Mouse (Mus musculus): ENCODE data around the gene Nploc4. TPM values are rescaled to one million over a fixed set of nuclear protein-coding genes. Genes with fewer than 3 reads are reported as not detected.

Nploc4 gene
- total and polyA plus RNA-seq, 2 experiments from 2014 or later, result 28.3 to 65.8 TPM

- no peak overlapping the region for H3K9ac ChIP-seq (replicated peaks; ENCODE audit: low read length)
- ATAC-seq, result no peak
- H3K27me3 ChIP-seq (ENCODE audit: insufficient read depth, low read length), result no peaks in the 10 kb centered on the region
- H3K9me3 ChIP-seq (ENCODE audit: low read length), result no peaks in the 10 kb centered on the region
- TF ChIP-seq CTCF (IDR thresholded peaks at IDR 0.05; ENCODE audit: low read depth), result no peak
- no peaks in the 10 kb centered on the region for H3K36me3 ChIP-seq (ENCODE audit: insufficient read depth, low read length)
- no peak overlapping the region for H3K4me3 ChIP-seq (ENCODE audit: low read length)
- DNase-seq (ENCODE audit: low spot score), result no peak
- no peak overlapping the region for H3K27ac ChIP-seq
- 70% methylated on average over 5 of the region's 5 CpGs for WGBS
- H3K4me1 ChIP-seq (ENCODE audit: insufficient read depth, low read length), result peaks cover 28% of the 10 kb centered on the region
- H3K4me2 ChIP-seq (ENCODE audit: low read depth, low read length), result no peak overlapping the region
These were observed 76.8 kb downstream of the Nploc4 start for GRCm38 (mm10) chr11:120360755-120361154.

- Histone ChIP-seq H3K9me3 (ENCODE audit: low read length) (no peaks in the 10 kb centered on the region), H3K27me3 (ENCODE audit: insufficient read depth, low read length) (no peaks in the 10 kb centered on the region), H3K27ac (no peak overlapping the region), H3K4me1 (ENCODE audit: insufficient read depth, low read length) (peaks cover 28% of the 10 kb centered on the region), H3K4me2 (ENCODE audit: low read depth, low read length) (no peak overlapping the region), H3K36me3 (ENCODE audit: insufficient read depth, low read length) (no peaks in the 10 kb centered on the region), H3K9ac (replicated peaks; ENCODE audit: low read length) (no peak overlapping the region), H3K4me3 (ENCODE audit: low read length) (no peak overlapping the region)
- 43% methylated on average over 8 of the region's 8 CpGs for WGBS
- ATAC-seq (no peak), DNase-seq (ENCODE audit: low spot score) (no peak)
- TF ChIP-seq CTCF (IDR thresholded peaks at IDR 0.05; ENCODE audit: low read depth), result no peak
These were observed 77.4 kb downstream of the Nploc4 start for GRCm38 (mm10) chr11:120360062-120360461.

DNA sequence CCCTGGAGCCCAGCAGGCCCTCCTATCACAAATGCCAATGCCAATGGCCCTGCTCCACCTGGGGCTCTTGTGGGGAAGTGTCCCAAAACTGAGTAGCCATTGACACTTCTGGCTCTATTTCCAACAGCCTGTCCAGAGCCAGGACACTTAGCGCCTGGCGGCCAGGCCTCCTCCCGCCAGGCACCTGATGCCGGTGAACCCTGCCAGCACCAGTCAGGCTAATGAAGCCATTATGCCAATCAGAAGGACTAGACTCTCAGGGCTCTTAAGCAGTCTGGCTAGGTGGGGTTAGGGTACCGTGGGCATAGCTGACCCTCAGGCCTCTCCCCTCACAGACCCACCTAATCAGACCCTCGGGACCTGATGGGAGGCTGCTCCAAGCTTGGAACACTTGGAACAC, 78.1 kb downstream of the Nploc4 start:
- no peak for TF ChIP-seq CTCF (IDR thresholded peaks at IDR 0.05; ENCODE audit: low read depth)
- Histone ChIP-seq H3K4me2 (ENCODE audit: low read depth, low read length) (no peak overlapping the region), H3K27me3 (ENCODE audit: insufficient read depth, low read length) (no peaks in the 10 kb centered on the region), H3K9ac (replicated peaks; ENCODE audit: low read length) (no peak overlapping the region), H3K27ac (peak overlapping the region; percentile 76; the same call in 1 of the 2 replicates), H3K4me3 (ENCODE audit: low read length) (no peak overlapping the region), H3K9me3 (ENCODE audit: low read length) (no peaks in the 10 kb centered on the region), H3K4me1 (ENCODE audit: insufficient read depth, low read length) (peaks cover 28% of the 10 kb centered on the region), H3K36me3 (ENCODE audit: insufficient read depth, low read length) (no peaks in the 10 kb centered on the region)
- 58% methylated on average over 6 of the region's 6 CpGs for WGBS
- DNase-seq (ENCODE audit: low spot score) (peak; percentile 56), ATAC-seq (no peak)

DNA sequence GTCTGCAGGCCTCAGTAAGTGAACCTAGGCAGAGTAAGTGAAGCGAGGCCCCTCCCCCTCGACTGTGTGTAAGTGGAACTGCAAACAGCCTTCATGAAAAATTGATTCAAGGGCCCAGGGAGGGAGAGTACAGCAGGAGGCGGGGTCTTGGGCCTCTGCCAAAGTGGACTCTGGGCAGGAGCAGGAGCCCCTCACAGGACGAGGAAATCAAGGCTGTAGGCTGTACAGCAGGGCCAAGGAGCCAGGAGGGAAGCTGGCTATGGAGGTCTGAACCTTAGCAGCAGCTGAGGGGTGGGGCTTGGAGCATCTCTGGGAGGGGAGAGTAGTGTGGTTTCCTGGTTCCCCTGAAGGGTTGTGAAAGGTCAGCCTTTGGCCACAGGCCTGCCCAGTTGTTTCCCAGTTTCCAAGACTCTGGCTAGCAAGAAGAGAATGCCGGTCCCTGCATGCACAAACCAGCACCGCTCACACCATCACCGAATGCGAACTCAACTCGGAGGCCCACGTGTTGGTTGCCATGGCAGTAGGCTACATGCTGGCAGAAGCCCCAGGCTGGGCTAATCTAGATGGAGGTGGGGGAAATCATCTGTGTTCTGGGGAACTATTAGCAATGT, 79.6 kb downstream of the Nploc4 start:
- H3K36me3 ChIP-seq (ENCODE audit: insufficient read depth, low read length), result no peaks in the 10 kb centered on the region
- H3K9me3 ChIP-seq (ENCODE audit: low read length), result no peaks in the 10 kb centered on the region
- H3K4me2 ChIP-seq (ENCODE audit: low read depth, low read length), result peak overlapping the region; percentile 28; the same call in 1 of the 2 replicates
- no peak overlapping the region for H3K4me3 ChIP-seq (ENCODE audit: low read length)
- no peaks in the 10 kb centered on the region for H3K27me3 ChIP-seq (ENCODE audit: insufficient read depth, low read length)
- DNase-seq (ENCODE audit: low spot score) (peak; percentile 83), ATAC-seq (peak; percentile 86)
- 7% methylated on average over 10 of the region's 10 CpGs for WGBS
- peaks cover 33% of the 10 kb centered on the region for H3K4me1 ChIP-seq (ENCODE audit: insufficient read depth, low read length)
- peak overlapping the region; percentile 76 for H3K27ac ChIP-seq
- H3K9ac ChIP-seq (replicated peaks; ENCODE audit: low read length), result no peak overlapping the region
- TF ChIP-seq CTCF (IDR thresholded peaks at IDR 0.05; ENCODE audit: low read depth), result no peak

GRCm38 (mm10) chr11:120356900-120357299, 80.6 kb downstream of the Nploc4 start:
- TF ChIP-seq CTCF (IDR thresholded peaks at IDR 0.05; ENCODE audit: low read depth), result peak; percentile 20; the same call in 1 of the 2 replicates
- Histone ChIP-seq H3K9me3 (ENCODE audit: low read length) (no peaks in the 10 kb centered on the region), H3K27ac (no peak overlapping the region; the same call in 1 of the 2 replicates), H3K4me1 (ENCODE audit: insufficient read depth, low read length) (peaks cover 36% of the 10 kb centered on the region), H3K36me3 (ENCODE audit: insufficient read depth, low read length) (no peaks in the 10 kb centered on the region), H3K27me3 (ENCODE audit: insufficient read depth, low read length) (no peaks in the 10 kb centered on the region), H3K9ac (replicated peaks; ENCODE audit: low read length) (no peak overlapping the region), H3K4me3 (ENCODE audit: low read length) (no peak overlapping the region), H3K4me2 (ENCODE audit: low read depth, low read length) (no peak overlapping the region)
- 86% methylated on average over 4 of the region's 4 CpGs for WGBS
- DNase-seq (ENCODE audit: low spot score) (no peak), ATAC-seq (no peak)

- ATAC-seq (no peak), DNase-seq (ENCODE audit: low spot score) (no peak)
- Histone ChIP-seq H3K4me2 (ENCODE audit: low read depth, low read length) (no peak overlapping the region), H3K27me3 (ENCODE audit: insufficient read depth, low read length) (no peaks in the 10 kb centered on the region), H3K4me1 (ENCODE audit: insufficient read depth, low read length) (peaks cover 36% of the 10 kb centered on the region), H3K4me3 (ENCODE audit: low read length) (no peak overlapping the region), H3K27ac (no peak overlapping the region), H3K36me3 (ENCODE audit: insufficient read depth, low read length) (no peaks in the 10 kb centered on the region), H3K9me3 (ENCODE audit: low read length) (no peaks in the 10 kb centered on the region), H3K9ac (replicated peaks; ENCODE audit: low read length) (no peak overlapping the region)
- peak; percentile 52; the same call in 1 of the 2 replicates for TF ChIP-seq CTCF (IDR thresholded peaks at IDR 0.05; ENCODE audit: low read depth)
- WGBS, result 81% methylated on average over 15 of the region's 15 CpGs
These were observed 81.1 kb downstream of the Nploc4 start for GRCm38 (mm10) chr11:120356319-120356840.

Measured in hindbrain, postnatal 0 days (tissue).